Mouse (Mus musculus) heart, embryonic 14.5 days (tissue): ENCODE results near the gene Hs3st3a1. TPM values are rescaled to one million over a fixed set of nuclear protein-coding genes. Genes with fewer than 3 reads are reported as not detected.

Experiments used
- ATAC-seq: fragments of 200-750 bp; cut with Nextera tagmentation; 2 replicates; pipeline ENCODE4 v1.8.0; 2017; ENCODE audit warnings: low read depth, moderate TSS enrichment; ENCODE audit not compliant: insufficient number of reproducible peaks, insufficient read depth, low FRiP score
- H3K27ac ChIP-seq, 2 experiments: fragments of 200-500 bp in 1 of 2; fragments of 300-500 bp in 1 of 2; sonication (generic) in 1 of 2; replicated peaks in 1 of 2; 2 replicates each; pipeline ENCODE4 v1.5.1; 2012 to 2014; ENCODE audit warnings: low read depth in 2 of 2, low read length in 2 of 2, control low read depth in 1 of 2, mild to moderate bottlenecking in 1 of 2, mixed read lengths in 1 of 2; ENCODE audit not compliant: control insufficient read depth in 1 of 2, insufficient read depth in 1 of 2
- H3K27me3 ChIP-seq: fragments of 300-500 bp; sonication (generic); 2 replicates; pipeline ENCODE4 v1.6.1; 2014; ENCODE audit warnings: mild to moderate bottlenecking, low read length, control low read depth; ENCODE audit not compliant: control insufficient read depth, insufficient read depth
- H3K36me3 ChIP-seq: fragments of 300-500 bp; sonication (generic); 2 replicates; pipeline ENCODE4 v1.6.1; 2014; ENCODE audit warnings: mild to moderate bottlenecking, control low read depth, low read length, mixed read lengths; ENCODE audit not compliant: control insufficient read depth, insufficient read depth
- H3K4me1 ChIP-seq, 2 experiments: fragments of 200-500 bp in 1 of 2; fragments of 300-500 bp in 1 of 2; sonication (generic) in 1 of 2; 2 replicates each; pipeline ENCODE4 v1.6.1; 2012 to 2014; ENCODE audit warnings: low read length in 2 of 2, control low read depth in 1 of 2, mixed read lengths in 1 of 2; ENCODE audit not compliant: control insufficient read depth in 2 of 2, insufficient read depth in 2 of 2
- H3K4me2 ChIP-seq: fragments of 300-500 bp; sonication (generic); 2 replicates; pipeline ENCODE4 v1.6.1; 2014; ENCODE audit warnings: mild to moderate bottlenecking, low read length
- H3K4me3 ChIP-seq, 2 experiments: fragments of 200-500 bp in 1 of 2; fragments of 300-500 bp in 1 of 2; sonication (generic) in 1 of 2; 2 replicates each; pipeline ENCODE4 v1.5.1; 2012 to 2014; ENCODE audit warnings: low read length in 2 of 2, mild to moderate bottlenecking in 2 of 2, control low read depth in 1 of 2, low read depth in 1 of 2, moderate library complexity in 1 of 2; ENCODE audit not compliant: control insufficient read depth in 1 of 2, insufficient read depth in 1 of 2
- H3K9ac ChIP-seq: fragments of 300-500 bp; sonication (generic); 2 replicates; pipeline ENCODE4 v1.6.1; 2014; ENCODE audit warnings: mild to moderate bottlenecking, low read length
- H3K9me3 ChIP-seq: fragments of 300-500 bp; sonication (generic); 2 replicates; pipeline ENCODE4 v1.6.1; 2016; ENCODE audit warnings: low read length, control low read depth; ENCODE audit not compliant: control insufficient read depth
- WGBS: fragments of 180-500 bp; shearing (Covaris S2); extraction: QIAGEN DNeasy Blood & Tissue Kit; methylation state at CpG from one replicate; pipeline ENCODE4 v1.1.7; 2014; 5-methylcytosine and 5-hydroxymethylcytosine counted together
- polyA plus RNA-seq: library from polyadenylated mRNA; unstranded; fragments of >200 nt; fragmentation: Nextera tagmentation; extraction: Ambion mirVana; gene quantifications from 2 replicates; pipeline ENCODE4 v1.2.1, GENCODE M21; 2014

The Hs3st3a1 gene
- polyA plus RNA-seq, 1 experiment from 2014 or later: 0.88 TPM

DNA sequence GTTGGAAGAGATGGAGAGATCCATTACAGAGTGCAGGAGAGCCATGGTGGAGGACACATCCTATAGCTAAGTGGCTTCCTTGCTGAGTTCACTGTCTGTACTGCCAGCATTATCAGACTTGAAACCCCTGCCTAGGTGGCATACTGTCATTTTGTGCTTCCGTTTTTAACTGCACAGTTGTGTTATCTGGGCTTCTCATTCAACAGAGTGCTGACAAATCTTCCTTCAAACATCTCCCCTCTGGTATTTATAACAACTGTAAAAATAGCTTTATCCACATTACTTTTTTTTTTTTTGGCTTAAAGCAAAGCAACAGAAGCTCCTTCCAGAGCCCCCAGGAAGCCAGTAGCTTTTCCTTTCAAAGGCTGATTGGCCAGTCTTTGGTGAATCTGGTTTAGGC, 10.1 kb downstream of the Hs3st3a1 start:
- Histone ChIP-seq H3K9ac (no peak overlapping the region), H3K4me2 (no peak overlapping the region), H3K9me3 (no peaks in the 10 kb centered on the region), H3K4me1 (peaks cover 0 to 2% of the 10 kb centered on the region in 2 experiments; a peak in 1 of 4 replicates), H3K27me3 (peaks cover 25% of the 10 kb centered on the region), H3K27ac (no peak overlapping the region), H3K4me3 (no peak overlapping the region), H3K36me3 (no peaks in the 10 kb centered on the region)
- ATAC-seq: no peak
- 27% methylated on average over 1 of the region's 1 CpGs for WGBS

GRCm38 (mm10) chr11:64448586-64449315, 13.6 kb downstream of the Hs3st3a1 start:
- Histone ChIP-seq H3K9ac (no peak overlapping the region), H3K36me3 (no peaks in the 10 kb centered on the region), H3K4me1 (no peaks in the 10 kb centered on the region), H3K9me3 (no peaks in the 10 kb centered on the region), H3K4me2 (no peak overlapping the region), H3K27ac (no peak overlapping the region), H3K27me3 (0 out of 2 replicates have a peak, but pooled peaks cover 5% of the 10 kb centered on the region), H3K4me3 (no peak overlapping the region)
- 75% methylated on average over 9 of the region's 9 CpGs for WGBS
- no peak for ATAC-seq

DNA sequence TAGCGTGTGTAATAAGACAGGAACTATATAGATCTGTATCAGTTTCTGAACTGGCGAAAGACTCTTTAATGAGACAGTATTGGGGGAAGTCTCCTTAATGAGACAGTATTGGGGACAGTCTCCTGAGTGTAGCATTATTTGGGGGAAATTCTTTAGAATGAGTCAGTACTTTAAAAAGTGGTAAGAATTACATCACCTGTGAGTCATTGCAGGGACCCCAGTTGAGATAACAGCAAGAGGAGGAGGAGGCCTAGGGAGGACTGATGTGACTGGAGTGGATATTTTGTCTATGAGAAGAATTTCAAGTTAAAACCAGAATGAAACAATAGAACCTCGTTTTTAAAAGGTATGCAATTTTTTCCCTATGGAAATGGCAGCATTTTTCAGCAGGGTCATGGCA, 26.6 kb downstream of the Hs3st3a1 start:
- Histone ChIP-seq H3K4me1 (no peaks in the 10 kb centered on the region; a peak in 1 of 4 replicates), H3K9ac (no peak overlapping the region), H3K27ac (no peak overlapping the region), H3K9me3 (no peaks in the 10 kb centered on the region), H3K36me3 (no peaks in the 10 kb centered on the region), H3K27me3 (0 out of 2 replicates have a peak, but pooled peaks cover 3% of the 10 kb centered on the region), H3K4me3 (no peak overlapping the region), H3K4me2 (no peak overlapping the region)
- ATAC-seq: no peak
- 65% methylated on average over 3 of the region's 3 CpGs for WGBS

GRCm38 (mm10) chr11:64468737-64469136, 33.6 kb downstream of the Hs3st3a1 start:
- Histone ChIP-seq H3K9ac (no peak overlapping the region), H3K4me2 (no peak overlapping the region), H3K9me3 (no peaks in the 10 kb centered on the region), H3K27ac (no peak overlapping the region), H3K4me3 (no peak overlapping the region), H3K36me3 (no peaks in the 10 kb centered on the region), H3K4me1 (no peaks in the 10 kb centered on the region; a peak in 1 of 4 replicates), H3K27me3 (no peaks in the 10 kb centered on the region)
- WGBS: 61% methylated on average over 4 of the region's 4 CpGs
- ATAC-seq: no peak

GRCm38 (mm10) chr11:64470689-64471088, 35.6 kb downstream of the Hs3st3a1 start:
- no peaks in the 10 kb centered on the region for H3K27me3 ChIP-seq
- H3K9ac ChIP-seq: no peak overlapping the region
- no peak overlapping the region for H3K4me3 ChIP-seq
- ATAC-seq: no peak
- H3K36me3 ChIP-seq: no peaks in the 10 kb centered on the region
- no peaks in the 10 kb centered on the region for H3K4me1 ChIP-seq
- H3K9me3 ChIP-seq: no peaks in the 10 kb centered on the region
- no peak overlapping the region for H3K4me2 ChIP-seq
- H3K27ac ChIP-seq: no peak overlapping the region

GRCm38 (mm10) chr11:64473679-64474078, 38.5 kb downstream of the Hs3st3a1 start:
- no peak for ATAC-seq
- Histone ChIP-seq H3K27ac (no peak overlapping the region), H3K9me3 (no peaks in the 10 kb centered on the region), H3K4me2 (no peak overlapping the region), H3K4me3 (no peak overlapping the region), H3K4me1 (no peaks in the 10 kb centered on the region), H3K9ac (no peak overlapping the region), H3K27me3 (no peaks in the 10 kb centered on the region), H3K36me3 (no peaks in the 10 kb centered on the region)
- 64% methylated on average over 3 of the region's 3 CpGs for WGBS

- no peak overlapping the region for H3K9ac ChIP-seq
- H3K9me3 ChIP-seq: no peaks in the 10 kb centered on the region
- H3K27ac ChIP-seq: 0 out of 4 replicates have a peak overlapping the region, but pooled peaks of 1 of the 2 experiments have one; percentile 27
- peaks cover 5% of the 10 kb centered on the region; the same call in 1 of the 2 replicates for H3K27me3 ChIP-seq
- H3K36me3 ChIP-seq: no peaks in the 10 kb centered on the region
- H3K4me1 ChIP-seq: peaks cover 0 to 4% of the 10 kb centered on the region in 2 experiments; a peak in 2 of 4 replicates
- no peak overlapping the region for H3K4me3 ChIP-seq
- 46% methylated on average over 3 of the region's 3 CpGs for WGBS
- no peak for ATAC-seq
- no peak overlapping the region for H3K4me2 ChIP-seq
Observed at GRCm38 (mm10) chr11:64481445-64481844, 46.3 kb downstream of the Hs3st3a1 start.
